In the genomic region with DNA sequence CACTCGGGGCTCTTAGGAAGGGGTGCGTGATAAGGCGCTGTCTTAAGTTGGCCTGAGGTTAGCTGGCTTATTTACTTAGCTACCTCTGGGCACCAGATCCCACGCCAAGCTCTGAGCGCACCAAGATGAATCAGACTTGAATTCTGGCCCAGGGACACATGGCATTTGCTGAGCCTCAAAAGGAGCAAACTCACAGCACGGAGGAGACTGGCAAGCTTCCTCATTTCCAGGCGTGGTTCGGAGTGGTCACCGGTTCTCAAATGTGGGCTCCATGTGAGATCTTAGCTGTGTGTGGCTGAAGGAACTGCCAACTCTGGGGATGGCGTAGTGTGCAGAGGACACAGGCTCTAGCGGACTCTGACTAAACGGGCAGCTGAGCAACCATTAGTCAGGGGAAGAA, we compare ENCODE assay signal across 8 mouse cellular contexts. TPM values are rescaled to one million over a fixed set of nuclear protein-coding genes. Genes with fewer than 3 reads are reported as not detected.
DNase-seq lines count a peak whose midpoint lies in the region; ATAC-seq lines count a peak whose summit lies in the region.

No protein-coding gene starts in this region.

- H3K4me1 ChIP-seq in embryonic facial prominence, embryonic 15.5 days, result peaks cover 20% of the 10 kb centered on the region
- peaks cover 18% of the 10 kb centered on the region for H3K4me1 ChIP-seq in heart, embryonic 11.5 days (ENCODE audit: control insufficient read depth, insufficient read depth, low read length)
- peaks cover 4% of the 10 kb centered on the region; the same call in 1 of the 2 replicates for H3K4me1 ChIP-seq in kidney, embryonic 14.5 days (ENCODE audit: control insufficient read depth, insufficient read depth, low read length)
- peaks cover 72% of the 10 kb centered on the region for H3K4me1 ChIP-seq in liver, embryonic 15.5 days (replicated peaks)
- H3K4me1 ChIP-seq in neural tube, embryonic 12.5 days, result peaks cover 15% of the 10 kb centered on the region

- no peaks in the 10 kb centered on the region for H3K27me3 ChIP-seq in embryonic facial prominence, embryonic 15.5 days
- H3K27me3 ChIP-seq in heart, embryonic 11.5 days (ENCODE audit: control insufficient read depth, insufficient read depth, low read length), result no peaks in the 10 kb centered on the region
- H3K27me3 ChIP-seq in kidney, embryonic 14.5 days (ENCODE audit: control insufficient read depth, insufficient read depth, low read length), result no peaks in the 10 kb centered on the region
- H3K27me3 ChIP-seq in liver, embryonic 15.5 days, result no peaks in the 10 kb centered on the region
- H3K27me3 ChIP-seq in neural tube, embryonic 12.5 days (replicated peaks), result no peaks in the 10 kb centered on the region

- no peaks in the 10 kb centered on the region for H3K36me3 ChIP-seq in embryonic facial prominence, embryonic 15.5 days
- peaks cover 4% of the 10 kb centered on the region; the same call in 1 of the 2 replicates for H3K36me3 ChIP-seq in heart, embryonic 11.5 days (ENCODE audit: control insufficient read depth, insufficient read depth, low read length)
- no peaks in the 10 kb centered on the region for H3K36me3 ChIP-seq in kidney, embryonic 14.5 days (ENCODE audit: control insufficient read depth, insufficient read depth, low read length)
- H3K36me3 ChIP-seq in liver, embryonic 15.5 days (replicated peaks), result peaks cover 12% of the 10 kb centered on the region
- H3K36me3 ChIP-seq in neural tube, embryonic 12.5 days, result peaks cover 8% of the 10 kb centered on the region

- DNase-seq in 3T3-L1 (ENCODE audit: low read depth, low spot score), result peak; percentile 93
- peak; percentile 33 to 52 for DNase-seq in adrenal gland, adult 18-20 months (ENCODE audit: low spot score in 2 of 2)
- DNase-seq in ovary, adult 18-20 months (ENCODE audit: low spot score), result no peak

- no peaks in the 10 kb centered on the region for H3K9me3 ChIP-seq in embryonic facial prominence, embryonic 15.5 days (replicated peaks)
- no peaks in the 10 kb centered on the region for H3K9me3 ChIP-seq in heart, embryonic 11.5 days (replicated peaks; ENCODE audit: control insufficient read depth, low read length)
- no peaks in the 10 kb centered on the region for H3K9me3 ChIP-seq in kidney, embryonic 14.5 days (ENCODE audit: control insufficient read depth, low read length)
- no peaks in the 10 kb centered on the region for H3K9me3 ChIP-seq in liver, embryonic 15.5 days (replicated peaks)
- H3K9me3 ChIP-seq in neural tube, embryonic 12.5 days, result no peaks in the 10 kb centered on the region

- peak overlapping the region; percentile 64 for H3K4me3 ChIP-seq in embryonic facial prominence, embryonic 15.5 days (replicated peaks)
- H3K4me3 ChIP-seq in heart, embryonic 11.5 days (ENCODE audit: low read depth, low read length), result peak overlapping the region; percentile 83
- peak overlapping the region; percentile 59 for H3K4me3 ChIP-seq in kidney, embryonic 14.5 days (ENCODE audit: low read length)
- H3K4me3 ChIP-seq in liver, embryonic 15.5 days (replicated peaks), result peak overlapping the region; percentile 74
- no peak overlapping the region for H3K4me3 ChIP-seq in neural tube, embryonic 12.5 days

- no peak overlapping the region for H3K9ac ChIP-seq in embryonic facial prominence, embryonic 15.5 days
- peak overlapping the region; percentile 2; the same call in 1 of the 2 replicates for H3K9ac ChIP-seq in heart, embryonic 11.5 days (ENCODE audit: low read depth, low read length)
- no peak overlapping the region for H3K9ac ChIP-seq in kidney, embryonic 14.5 days (ENCODE audit: low read depth, low read length)
- H3K9ac ChIP-seq in liver, embryonic 15.5 days, result peak overlapping the region; percentile 69
- H3K9ac ChIP-seq in neural tube, embryonic 12.5 days, result peak overlapping the region; percentile 59; the same call in 1 of the 2 replicates

- H3K4me2 ChIP-seq in embryonic facial prominence, embryonic 15.5 days (replicated peaks), result peak overlapping the region; percentile 78
- H3K4me2 ChIP-seq in heart, embryonic 11.5 days, result peak overlapping the region; percentile 79
- peak overlapping the region; percentile 76 for H3K4me2 ChIP-seq in kidney, embryonic 14.5 days (replicated peaks; ENCODE audit: low read depth, low read length)
- H3K4me2 ChIP-seq in liver, embryonic 15.5 days, result peak overlapping the region; percentile 84
- H3K4me2 ChIP-seq in neural tube, embryonic 12.5 days (replicated peaks), result peak overlapping the region; percentile 70

- H3K27ac ChIP-seq in embryonic facial prominence, embryonic 15.5 days (replicated peaks), result peak overlapping the region; percentile 45; the same call in 1 of the 2 replicates
- no peak overlapping the region for H3K27ac ChIP-seq in heart, embryonic 11.5 days (ENCODE audit: low read depth, low read length)
- H3K27ac ChIP-seq in kidney, embryonic 14.5 days (ENCODE audit: low read depth, low read length), result no peak overlapping the region
- H3K27ac ChIP-seq in liver, embryonic 15.5 days (replicated peaks), result peak overlapping the region; percentile 79
- no peak overlapping the region for H3K27ac ChIP-seq in neural tube, embryonic 12.5 days

- 50% methylated on average over 12 of the region's 12 CpGs for WGBS in embryonic facial prominence, embryonic 15.5 days
- 69% methylated on average over 12 of the region's 12 CpGs for WGBS in heart, embryonic 11.5 days (ENCODE audit: insufficient replicate concordance)
- 81% methylated on average over 12 of the region's 12 CpGs for WGBS in kidney, embryonic 14.5 days
- 17% methylated on average over 12 of the region's 12 CpGs for WGBS in liver, embryonic 15.5 days (ENCODE audit: insufficient replicate concordance)
- WGBS in neural tube, embryonic 12.5 days, result 79% methylated on average over 12 of the region's 12 CpGs

- no peak for ATAC-seq in embryonic facial prominence, embryonic 15.5 days (ENCODE audit: insufficient number of reproducible peaks, low FRiP score, low TSS enrichment, low read depth)
- no peak for ATAC-seq in heart, embryonic 11.5 days (replicated peaks; ENCODE audit: insufficient number of reproducible peaks, low FRiP score, low TSS enrichment)
- no peak for ATAC-seq in kidney, embryonic 14.5 days (ENCODE audit: low FRiP score, low TSS enrichment)
- ATAC-seq in liver, embryonic 15.5 days (ENCODE audit: insufficient read depth), result 0 out of 2 replicates have a peak, but pooled peaks have one; percentile 32
- no peak for ATAC-seq in neural tube, embryonic 12.5 days (ENCODE audit: low FRiP score, low read depth)

RNA-seq across cellular contexts. Expression of gene Arl6ip5, which starts 1.5 kb away (rescaled TPM):
- total RNA-seq in adrenal gland, adult 18-20 months (2021), result 100 to 1,000 TPM in 1 of 2 experiments, 10 to 100 TPM in 1; 96.5 to 123 TPM
- 114 and 123 TPM in 2 replicates for polyA plus RNA-seq in embryonic facial prominence, embryonic 15.5 days (2015; fragmentation: Nextera tagmentation; extraction: Ambion mirVana)
- 48.9 and 61.6 TPM in 2 replicates for polyA plus RNA-seq in heart, embryonic 11.5 days (2014; fragmentation: Nextera tagmentation; extraction: Ambion mirVana)
- 25.9 and 62.3 TPM in 2 replicates for polyA plus RNA-seq in kidney, embryonic 14.5 days (2014; fragmentation: Nextera tagmentation; extraction: Ambion mirVana)
- 33.5 and 34.6 TPM in 2 replicates for polyA plus RNA-seq in liver, embryonic 15.5 days (2015; fragmentation: Nextera tagmentation; extraction: Ambion mirVana)
- 81.3 and 92.2 TPM in 2 replicates for polyA plus RNA-seq in neural tube, embryonic 12.5 days (2016; fragmentation: Nextera tagmentation; extraction: Ambion mirVana)

RNA-seq across cellular contexts. Expression of gene Uba3, which starts 6.5 kb away (rescaled TPM):
- total RNA-seq in adrenal gland, adult 18-20 months (2021), result 10 to 100 TPM; 58.8 to 59.4 TPM
- polyA plus RNA-seq in embryonic facial prominence, embryonic 15.5 days (2015; fragmentation: Nextera tagmentation; extraction: Ambion mirVana), result 76.9 and 77.0 TPM in 2 replicates
- 90.7 and 93.9 TPM in 2 replicates for polyA plus RNA-seq in heart, embryonic 11.5 days (2014; fragmentation: Nextera tagmentation; extraction: Ambion mirVana)
- polyA plus RNA-seq in kidney, embryonic 14.5 days (2014; fragmentation: Nextera tagmentation; extraction: Ambion mirVana), result 86.5 and 89.9 TPM in 2 replicates
- 23.4 and 26.0 TPM in 2 replicates for polyA plus RNA-seq in liver, embryonic 15.5 days (2015; fragmentation: Nextera tagmentation; extraction: Ambion mirVana)
- polyA plus RNA-seq in neural tube, embryonic 12.5 days (2016; fragmentation: Nextera tagmentation; extraction: Ambion mirVana), result 93.0 and 96.5 TPM in 2 replicates

RNA-seq across cellular contexts. Expression of gene Tmf1, which starts 33.1 kb away (rescaled TPM):
- 10 to 100 TPM; 45.6 to 59.7 TPM for total RNA-seq in adrenal gland, adult 18-20 months (2021)
- 36.8 and 39.0 TPM in 2 replicates for polyA plus RNA-seq in embryonic facial prominence, embryonic 15.5 days (2015; fragmentation: Nextera tagmentation; extraction: Ambion mirVana)
- 21.8 and 27.3 TPM in 2 replicates for polyA plus RNA-seq in heart, embryonic 11.5 days (2014; fragmentation: Nextera tagmentation; extraction: Ambion mirVana)
- 33.6 and 36.7 TPM in 2 replicates for polyA plus RNA-seq in kidney, embryonic 14.5 days (2014; fragmentation: Nextera tagmentation; extraction: Ambion mirVana)
- polyA plus RNA-seq in liver, embryonic 15.5 days (2015; fragmentation: Nextera tagmentation; extraction: Ambion mirVana), result 12.5 and 13.2 TPM in 2 replicates
- 34.6 and 40.2 TPM in 2 replicates for polyA plus RNA-seq in neural tube, embryonic 12.5 days (2016; fragmentation: Nextera tagmentation; extraction: Ambion mirVana)

RNA-seq across cellular contexts. Expression of gene Lmod3, which starts 40.6 kb away (rescaled TPM):
- under 1 TPM in 1 of 2 experiments, not detected in 1; 0.45 TPM for total RNA-seq in adrenal gland, adult 18-20 months (2021)
- polyA plus RNA-seq in embryonic facial prominence, embryonic 15.5 days (2015; fragmentation: Nextera tagmentation; extraction: Ambion mirVana), result 10.6 and 14.4 TPM in 2 replicates
- 19.0 and 19.3 TPM in 2 replicates for polyA plus RNA-seq in heart, embryonic 11.5 days (2014; fragmentation: Nextera tagmentation; extraction: Ambion mirVana)
- polyA plus RNA-seq in kidney, embryonic 14.5 days (2014; fragmentation: Nextera tagmentation; extraction: Ambion mirVana), result 0.09 TPM in 1 of 2 replicates, not detected in the other
- 0.26 and 0.47 TPM in 2 replicates for polyA plus RNA-seq in liver, embryonic 15.5 days (2015; fragmentation: Nextera tagmentation; extraction: Ambion mirVana)
- 1.6 and 1.8 TPM in 2 replicates for polyA plus RNA-seq in neural tube, embryonic 12.5 days (2016; fragmentation: Nextera tagmentation; extraction: Ambion mirVana)

Comparison
In these comparisons a context has a peak if more than half of its experiments do, and no peak if none do; other contexts are left out.
1. H3K27ac ChIP-seq: peak in embryonic facial prominence, embryonic 15.5 days (single experiment) and liver, embryonic 15.5 days (single experiment); none in heart, embryonic 11.5 days (single experiment), kidney, embryonic 14.5 days (single experiment) and neural tube, embryonic 12.5 days (single experiment).
2. H3K9ac ChIP-seq: peak in heart, embryonic 11.5 days (single experiment), liver, embryonic 15.5 days (single experiment) and neural tube, embryonic 12.5 days (single experiment); none in embryonic facial prominence, embryonic 15.5 days (single experiment) and kidney, embryonic 14.5 days (single experiment).
3. Peak in every context shown above with its lines, with median percentiles within 50 percentile points of each other: H3K4me2 ChIP-seq.